Mouse (Mus musculus) spleen, adult 18-20 months (tissue): ENCODE results near the gene Capn9.
A peak's percentile ranks its signal among the peaks of the same experiment; 100 is the strongest.

Experiments
- DNase-seq, 2 experiments: peaks; one replicate each; pipeline ENCODE4 v3.0.0; 2022; ENCODE audit warnings: mixed read lengths in 2 of 2

The Capn9 gene

DNA sequence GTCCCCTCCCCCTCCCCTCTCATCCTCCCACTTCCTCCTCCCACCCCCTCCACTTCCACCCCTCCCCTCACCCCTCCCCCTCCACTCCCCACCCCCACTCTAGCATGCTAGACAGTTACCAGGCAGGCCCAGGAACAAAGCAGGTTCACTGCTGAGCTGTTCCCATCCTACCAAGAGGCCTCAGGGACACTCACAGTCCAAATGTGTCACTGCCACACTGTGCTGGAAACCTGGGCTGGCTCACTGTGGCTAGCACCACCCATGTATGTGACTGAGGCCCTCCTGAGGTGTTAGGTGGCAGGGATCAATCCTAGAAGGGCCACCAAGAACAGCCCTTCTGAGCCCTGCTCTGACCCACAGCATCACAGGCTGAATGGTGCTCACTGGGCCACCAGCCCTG lies 72.4 kb downstream of the Capn9 start:
- DNase-seq: no peak

DNA sequence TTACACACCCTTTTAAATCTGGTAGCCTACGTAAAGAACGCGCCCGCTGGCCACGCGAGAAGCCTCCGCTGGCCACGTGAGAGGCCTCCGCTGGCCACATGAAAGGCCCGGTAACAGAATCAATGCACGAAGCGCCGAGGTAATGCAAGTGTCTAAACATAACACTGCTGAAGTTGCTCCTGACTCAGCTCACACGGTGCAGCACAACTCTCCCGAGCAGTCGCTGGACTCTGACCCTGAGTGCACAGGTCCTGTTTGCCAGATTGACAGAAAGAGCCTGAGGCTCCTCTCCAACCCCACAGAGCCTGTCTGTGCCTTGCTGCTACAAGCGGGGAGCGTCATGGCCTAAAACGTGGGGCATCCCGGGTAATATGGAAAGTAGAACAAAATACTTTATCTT lies 75.9 kb downstream of the Capn9 start:
- no peak for DNase-seq

DNA sequence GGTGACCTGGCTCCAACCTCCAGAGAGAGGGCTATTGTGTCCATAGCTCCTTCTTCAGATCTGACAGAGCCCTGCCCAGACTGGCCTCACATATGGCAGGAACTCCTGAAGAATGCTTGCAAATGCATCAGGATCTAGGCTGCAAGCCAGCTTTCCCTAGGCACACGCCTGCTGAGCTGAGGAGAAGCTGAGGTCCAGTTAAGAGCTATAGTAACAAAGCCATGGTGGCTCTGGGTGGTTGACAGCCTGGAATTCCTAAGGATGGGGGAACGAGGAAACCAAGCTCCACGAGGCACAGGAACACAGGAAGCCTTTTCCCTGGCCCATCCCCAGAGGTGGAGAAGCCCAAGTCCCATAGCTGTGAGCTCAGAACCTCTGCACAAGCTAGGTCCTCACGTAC lies 76.6 kb downstream of the Capn9 start:
- DNase-seq: no peak

DNA sequence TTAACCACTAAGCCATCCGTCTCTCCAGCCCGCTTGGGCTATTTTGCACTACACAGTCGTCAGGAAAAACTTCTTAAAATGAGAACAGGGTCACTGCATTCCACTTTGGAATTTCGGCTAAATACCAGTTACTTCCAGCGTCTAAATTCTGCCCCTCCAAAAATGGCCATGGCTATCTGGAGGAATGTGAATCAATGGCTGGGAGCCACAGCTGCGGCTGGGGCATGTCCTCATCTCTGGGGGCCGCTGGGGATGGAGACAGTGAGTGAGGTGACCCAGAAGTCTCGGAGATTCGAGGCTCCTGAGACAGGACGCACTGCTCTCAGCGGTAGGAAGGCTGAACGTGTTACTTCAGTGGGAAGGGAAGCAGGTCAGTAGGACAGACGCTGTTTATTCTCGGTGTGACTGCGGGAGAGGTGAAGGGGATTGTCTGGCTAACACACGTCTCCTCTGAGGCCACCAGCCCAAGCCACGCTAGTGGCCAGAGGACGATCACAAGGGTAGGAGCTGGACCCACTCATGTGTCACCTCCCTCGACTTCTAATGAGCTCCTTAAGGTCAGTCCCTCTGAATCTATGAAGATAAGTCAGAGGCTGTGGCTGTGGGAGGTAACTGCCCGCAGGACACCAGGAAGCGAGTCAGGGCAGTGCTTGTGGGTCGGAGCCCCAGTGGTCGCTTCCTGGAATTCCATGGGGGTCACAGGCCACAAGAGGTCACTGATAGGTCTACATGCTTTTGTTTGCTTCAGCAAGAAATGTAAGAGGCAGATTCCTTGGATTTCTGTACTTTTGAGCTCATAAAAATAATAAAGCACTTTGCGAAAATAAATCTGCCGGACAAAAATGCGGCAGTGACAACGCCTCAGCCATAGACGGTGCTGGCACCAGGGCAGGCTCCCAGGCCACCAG lies 77.9 kb downstream of the Capn9 start:
- no peak for DNase-seq

DNA sequence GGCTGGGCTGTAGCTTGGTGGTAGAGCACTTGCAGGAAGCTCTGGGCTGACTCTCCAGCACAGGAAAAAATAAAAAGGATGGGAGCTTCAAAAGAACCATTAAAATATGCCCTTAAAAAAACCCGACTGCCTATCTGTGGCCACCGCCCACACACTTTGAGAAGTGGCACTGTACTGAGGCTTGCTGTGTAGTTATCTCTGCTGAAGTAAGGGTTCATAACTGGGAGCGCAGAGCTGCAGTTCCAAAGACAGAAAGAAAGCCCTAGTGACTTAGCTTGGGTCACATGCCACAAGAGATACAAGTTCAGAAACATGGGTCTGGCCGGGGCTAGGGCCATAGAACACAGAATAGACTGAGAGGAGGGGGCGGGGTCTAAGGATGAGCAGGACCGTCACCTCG lies 82.0 kb downstream of the Capn9 start:
- DNase-seq: no peak

DNA sequence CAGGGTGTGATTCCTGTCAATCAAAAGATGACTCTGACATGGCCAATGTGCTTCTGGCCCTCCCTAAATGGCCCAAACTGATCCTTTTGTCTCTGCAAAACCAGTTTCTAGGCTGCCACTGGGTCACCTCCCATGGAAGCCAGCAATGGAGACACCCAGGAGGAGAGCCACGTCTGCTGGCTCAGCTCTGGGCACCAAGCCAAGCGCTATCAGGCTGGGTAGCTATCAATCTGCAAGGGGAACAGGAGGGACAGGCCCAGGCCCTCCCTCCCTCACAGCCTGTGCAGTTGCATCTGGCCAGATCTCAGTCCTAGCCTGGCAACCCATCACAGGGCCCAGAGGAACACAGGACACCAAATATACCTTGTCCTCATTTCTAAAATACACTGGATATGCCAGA lies 82.5 kb downstream of the Capn9 start:
- no peak for DNase-seq

DNA sequence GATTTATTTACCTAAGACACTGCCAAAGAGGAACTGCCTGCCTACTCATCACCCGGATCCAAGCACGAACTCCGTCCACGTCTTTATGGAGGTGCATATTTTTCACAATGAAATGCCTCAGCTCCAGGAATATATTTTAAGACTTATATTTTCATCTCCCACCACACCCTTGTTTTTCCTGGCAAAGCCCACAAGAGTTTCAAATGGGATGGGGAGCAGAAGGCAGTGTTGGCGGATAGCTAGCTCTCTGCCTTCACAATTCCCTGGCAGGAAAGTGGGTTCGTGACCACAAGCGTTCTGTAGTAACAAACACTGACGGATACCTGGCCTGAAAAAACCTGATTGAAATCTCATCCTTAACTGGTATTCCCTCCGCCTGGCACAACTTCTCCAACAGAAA lies 85.9 kb downstream of the Capn9 start:
- DNase-seq: no peak

DNA sequence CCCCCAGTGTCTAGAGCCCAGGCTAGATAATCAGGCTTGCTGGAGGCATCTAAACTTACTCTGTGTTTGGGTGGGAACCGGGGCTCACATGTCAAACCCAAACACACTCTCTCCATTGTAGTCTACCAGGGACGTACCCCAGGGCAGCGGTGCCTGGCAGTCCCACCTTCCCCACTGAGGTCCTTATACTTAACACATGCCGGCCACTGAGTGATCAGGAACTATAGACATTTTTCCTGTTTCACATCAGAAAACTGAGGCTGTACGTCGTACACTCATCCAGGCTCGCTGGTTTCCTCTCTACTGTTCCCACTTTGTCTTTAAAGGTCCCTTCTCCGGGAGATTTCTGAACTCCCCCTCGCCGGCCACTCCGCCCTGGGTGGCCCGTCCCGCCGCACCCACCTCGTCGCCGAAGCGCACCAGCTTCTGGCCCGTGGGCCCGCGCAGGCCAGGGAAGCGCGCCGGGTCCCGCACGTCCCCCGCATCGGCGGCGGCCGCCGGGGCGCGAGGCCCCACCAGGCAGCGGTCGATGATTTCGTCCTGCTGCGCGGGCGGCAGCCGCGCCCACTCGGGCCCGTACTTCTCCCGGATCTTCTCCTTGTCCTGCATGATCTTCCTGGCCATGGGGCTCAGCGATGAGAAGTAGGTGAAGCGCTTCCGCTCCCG lies 86.7 kb downstream of the Capn9 start:
- no peak for DNase-seq

DNA sequence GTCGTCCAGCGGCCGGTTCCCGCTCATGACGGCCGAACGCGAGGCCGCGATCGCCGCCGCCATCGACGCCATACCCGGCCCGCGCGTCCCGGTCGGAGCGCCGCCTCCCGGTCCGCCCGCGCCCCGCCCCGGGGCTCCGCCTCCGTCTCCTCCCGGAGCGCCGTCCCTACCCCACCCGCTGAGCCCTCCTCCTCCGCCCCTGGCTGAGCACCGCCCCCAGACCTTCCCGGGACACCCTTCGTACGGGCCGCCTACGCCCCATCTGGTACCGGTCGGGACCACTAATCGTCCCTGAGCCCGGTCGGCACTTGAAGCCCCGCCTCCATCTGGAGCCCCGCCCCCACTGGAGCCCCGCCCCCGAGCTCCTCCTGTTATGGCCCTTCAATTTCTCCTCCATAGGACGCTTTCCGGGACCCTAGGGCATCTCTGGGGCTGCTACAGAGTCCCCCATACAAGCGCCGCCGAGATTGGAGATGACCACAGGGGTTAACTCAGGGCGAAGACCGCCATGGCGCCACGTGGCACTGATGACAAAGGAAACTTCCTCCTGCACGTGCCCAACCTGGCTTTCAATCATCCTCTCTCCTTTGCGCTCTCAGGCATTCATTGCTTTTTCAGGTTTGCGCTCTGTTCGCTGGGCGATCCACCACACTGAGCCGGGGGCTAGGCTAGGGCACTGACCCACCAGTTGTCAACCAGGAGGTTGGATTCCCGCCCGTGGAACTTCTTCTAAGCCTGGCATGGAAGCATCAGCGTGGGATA lies 87.4 kb downstream of the Capn9 start, which contains the start of gene 2310022B05Rik:
Gene 2310022B05Rik, minus strand, starts transcription at position 258 of the 762 bp plus-strand sequence.
- DNase-seq: peak; percentile 77 to 81

DNA sequence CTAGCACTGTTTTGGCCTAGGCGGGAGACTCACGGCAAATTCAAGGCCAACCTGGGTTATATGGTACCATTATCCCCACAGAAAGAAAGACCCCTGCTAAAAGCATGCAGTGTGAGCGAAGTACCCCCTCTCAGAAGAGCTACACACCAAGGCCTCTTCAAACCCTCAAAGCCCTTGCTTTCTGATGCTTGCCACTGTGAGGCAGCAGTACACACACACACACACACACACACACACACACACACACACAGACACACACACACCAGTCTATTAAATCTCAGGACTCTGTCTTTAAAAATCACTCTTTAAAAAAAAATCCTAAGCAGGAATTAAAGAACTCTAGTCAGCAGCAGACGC lies 87.9 kb downstream of the Capn9 start:
- DNase-seq: no peak

DNA sequence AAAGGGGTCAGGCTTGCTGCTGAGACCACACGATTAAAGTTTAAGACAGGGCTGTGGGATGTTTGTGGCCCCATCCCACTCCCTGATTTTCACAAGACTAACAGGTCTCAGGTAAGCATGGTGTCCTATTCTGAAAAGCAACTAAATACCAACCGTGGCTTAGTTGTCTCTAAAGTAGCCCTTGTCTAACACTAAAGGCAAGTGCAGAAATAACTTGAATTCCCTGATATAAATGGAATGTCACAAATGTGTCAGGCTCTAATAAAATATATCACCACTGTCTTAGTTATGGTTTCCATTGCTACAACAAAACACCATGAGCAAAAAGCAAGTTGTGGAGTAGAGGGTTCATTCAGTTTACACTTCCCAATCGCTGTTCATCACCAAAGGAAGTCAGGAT lies 88.5 kb downstream of the Capn9 start:
- DNase-seq: no peak
